ENCODE assay signal across 14 mouse cellular contexts in genomic region chr17:86039741-86040140, GRCm38 (mm10).
"Had no signal": no experiment of that assay in that cellular context is flagged by ENCODE, and none has a peak within 500 bp of the region (broad histone marks: within the 10 kb centered on the region; RNA-seq: fewer than 3 reads in every experiment).

No protein-coding gene starts in this region.

- H3K4me3 ChIP-seq: layer of hippocampus, adult 2 months; midbrain, embryonic 15.5 days; neural tube, embryonic 13.5 days had no signal

- H3K36me3 ChIP-seq: midbrain, embryonic 15.5 days; neural tube, embryonic 13.5 days had no signal

- H3K4me1 ChIP-seq: midbrain, embryonic 15.5 days had no signal

- ATAC-seq: intestine, postnatal 0 days; lung, postnatal 0 days; midbrain, embryonic 15.5 days had no signal

- H3K27me3 ChIP-seq: midbrain, embryonic 15.5 days; neural tube, embryonic 13.5 days had no signal

- H3K27ac ChIP-seq: layer of hippocampus, adult 2 months; liver, embryonic 14.5 days; midbrain, embryonic 15.5 days; neural tube, embryonic 13.5 days; stomach, postnatal 0 days had no signal

- DNase-seq: kidney, adult 8-10 months; lung, adult 18-20 months; lung, postnatal 4 days; right cerebral cortex, adult 18-20 months; right cerebral cortex, postnatal 25 days; thymus, postnatal 4 days had no signal

- H3K9me3 ChIP-seq: midbrain, embryonic 15.5 days; neural tube, embryonic 13.5 days had no signal

- H3K4me2 ChIP-seq: midbrain, embryonic 11.5 days; midbrain, embryonic 15.5 days; neural tube, embryonic 13.5 days had no signal

- H3K9ac ChIP-seq: liver, embryonic 14.5 days; midbrain, embryonic 15.5 days; neural tube, embryonic 13.5 days had no signal
